Mouse (Mus musculus): Measurements from ENCODE around the gene Irf4. TPM values are rescaled to one million over a fixed set of nuclear protein-coding genes. Genes with fewer than 3 reads are reported as not detected.

The Irf4 gene
- 0.06 and 0.12 TPM in 2 replicates for polyA plus RNA-seq (2015; fragmentation: Nextera tagmentation; extraction: Ambion mirVana)

DNA sequence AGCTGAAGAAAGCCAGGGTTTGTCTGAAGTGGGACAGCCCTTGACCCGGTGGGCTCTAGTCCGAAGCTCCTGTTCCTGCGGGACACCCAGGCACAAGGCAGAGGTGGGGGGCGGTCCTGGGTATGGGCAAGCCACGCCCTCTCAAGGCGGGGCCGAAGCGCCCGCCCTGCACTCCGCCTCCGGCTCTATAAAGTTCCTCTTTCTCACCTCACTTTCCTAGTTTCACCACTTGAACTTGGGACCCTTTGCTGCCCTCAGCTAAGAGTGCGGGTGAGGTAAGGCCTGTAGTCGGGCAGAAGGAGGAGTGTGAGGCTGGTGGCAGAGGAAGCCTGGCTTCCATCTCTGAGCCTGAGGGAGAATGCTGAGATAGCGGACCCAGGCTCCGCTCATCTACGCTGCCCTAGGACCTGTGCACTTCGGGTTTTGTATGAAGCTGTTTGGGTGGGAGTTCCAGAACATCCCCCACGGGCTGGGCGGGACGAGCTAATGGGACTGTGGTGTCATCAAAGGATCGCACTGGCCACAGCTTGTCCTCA, at the start of gene Irf4:
Gene Irf4, plus strand, starts transcription at position 206 of the 536 bp plus-strand sequence.
- Histone ChIP-seq H3K36me3 (ENCODE audit: control insufficient read depth, insufficient read depth, low read length) (no peaks in the 10 kb centered on the region), H3K9me3 (replicated peaks; ENCODE audit: control insufficient read depth, low read length) (no peaks in the 10 kb centered on the region), H3K27ac (ENCODE audit: low read length) (no peak within 1 kb of the TSS), H3K4me2 (ENCODE audit: low read depth, low read length) (peak within 1 kb of the TSS; percentile 77), H3K4me1 (ENCODE audit: control insufficient read depth, insufficient read depth, low read length) (peaks cover 4% of the 10 kb centered on the region; the same call in 1 of the 2 replicates), H3K27me3 (ENCODE audit: control insufficient read depth, insufficient read depth, low read length) (peaks cover 39% of the 10 kb centered on the region), H3K4me3 (replicated peaks; ENCODE audit: low read length) (peak within 1 kb of the TSS; percentile 47), H3K9ac (ENCODE audit: low read length) (no peak within 1 kb of the TSS)
- ATAC-seq (ENCODE audit: insufficient read depth, low FRiP score), result peak; percentile 88
- WGBS, result 1% methylated on average over 21 of the region's 21 CpGs

DNA sequence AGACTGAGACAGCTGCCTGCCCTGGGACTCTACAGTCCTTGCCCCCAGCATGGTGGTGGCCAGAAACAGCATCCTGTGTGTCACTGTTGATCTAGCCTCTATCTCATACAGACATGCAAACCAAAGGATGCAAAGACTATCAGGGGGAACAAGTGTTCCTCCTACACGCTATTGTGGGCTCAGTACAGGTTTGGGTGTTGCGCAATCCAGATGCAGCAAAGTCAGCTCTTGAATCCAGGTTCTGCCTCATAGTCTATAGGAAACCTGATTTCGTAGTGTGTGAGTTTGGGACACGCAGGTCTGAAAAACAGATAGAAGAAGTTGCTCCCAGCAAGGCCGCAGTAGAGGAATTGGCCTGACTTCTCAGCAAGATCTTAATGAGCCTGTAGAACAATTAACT, 46.3 kb upstream of the Irf4 start:
- no peak overlapping the region for H3K9ac ChIP-seq (ENCODE audit: low read length)
- no peak overlapping the region for H3K27ac ChIP-seq (ENCODE audit: low read length)
- no peaks in the 10 kb centered on the region for H3K27me3 ChIP-seq (ENCODE audit: control insufficient read depth, insufficient read depth, low read length)
- H3K9me3 ChIP-seq (replicated peaks; ENCODE audit: control insufficient read depth, low read length), result no peaks in the 10 kb centered on the region
- no peak overlapping the region for H3K4me2 ChIP-seq (ENCODE audit: low read depth, low read length)
- no peak for ATAC-seq (ENCODE audit: insufficient read depth, low FRiP score)
- no peaks in the 10 kb centered on the region for H3K4me1 ChIP-seq (ENCODE audit: control insufficient read depth, insufficient read depth, low read length)
- no peak overlapping the region for H3K4me3 ChIP-seq (replicated peaks; ENCODE audit: low read length)
- 94% methylated on average over 5 of the region's 5 CpGs for WGBS
- H3K36me3 ChIP-seq (ENCODE audit: control insufficient read depth, insufficient read depth, low read length), result no peaks in the 10 kb centered on the region

- no peak for ATAC-seq (ENCODE audit: insufficient read depth, low FRiP score)
- WGBS, result 80% methylated on average over 8 of the region's 8 CpGs
- no peaks in the 10 kb centered on the region for H3K27me3 ChIP-seq (ENCODE audit: control insufficient read depth, insufficient read depth, low read length)
Observed at GRCm38 (mm10) chr13:30704246-30705095, 44.6 kb upstream of the Irf4 start.

DNA sequence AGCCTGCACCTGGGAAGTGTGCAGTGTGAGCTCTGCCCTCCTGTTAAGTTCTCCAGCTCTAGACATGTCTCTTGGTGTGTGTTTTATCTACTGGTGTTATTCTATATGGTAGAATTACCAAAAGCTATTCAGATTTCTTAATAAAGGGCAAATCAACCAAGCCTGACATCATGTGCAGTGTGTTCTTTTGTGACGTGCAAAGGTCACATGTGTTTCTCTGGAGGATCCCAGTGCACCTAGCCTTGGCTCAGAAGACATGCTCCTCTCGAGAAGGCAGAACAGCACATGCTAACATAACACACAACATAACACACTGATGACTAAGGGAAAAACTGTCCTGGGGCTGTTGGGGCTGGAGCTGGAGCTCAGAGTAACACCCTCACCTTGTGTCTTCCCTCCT, 38.0 kb upstream of the Irf4 start:
- Histone ChIP-seq H3K9me3 (replicated peaks; ENCODE audit: control insufficient read depth, low read length) (no peaks in the 10 kb centered on the region), H3K9ac (ENCODE audit: low read length) (no peak overlapping the region), H3K27ac (ENCODE audit: low read length) (no peak overlapping the region), H3K36me3 (ENCODE audit: control insufficient read depth, insufficient read depth, low read length) (no peaks in the 10 kb centered on the region), H3K4me3 (replicated peaks; ENCODE audit: low read length) (no peak overlapping the region), H3K4me1 (ENCODE audit: control insufficient read depth, insufficient read depth, low read length) (no peaks in the 10 kb centered on the region), H3K27me3 (ENCODE audit: control insufficient read depth, insufficient read depth, low read length) (no peaks in the 10 kb centered on the region), H3K4me2 (ENCODE audit: low read depth, low read length) (no peak overlapping the region)
- ATAC-seq (ENCODE audit: insufficient read depth, low FRiP score), result no peak
- WGBS, result 82% methylated on average over 2 of the region's 2 CpGs

More at GRCm38 (mm10) chr13:30704246-30705095, 44.6 kb upstream of the Irf4 start:
- H3K9ac ChIP-seq (ENCODE audit: low read length), result no peak overlapping the region
- H3K9me3 ChIP-seq (replicated peaks; ENCODE audit: control insufficient read depth, low read length), result no peaks in the 10 kb centered on the region
- no peaks in the 10 kb centered on the region for H3K36me3 ChIP-seq (ENCODE audit: control insufficient read depth, insufficient read depth, low read length)
- no peak overlapping the region for H3K4me3 ChIP-seq (replicated peaks; ENCODE audit: low read length)
- no peak overlapping the region for H3K27ac ChIP-seq (ENCODE audit: low read length)
- H3K4me1 ChIP-seq (ENCODE audit: control insufficient read depth, insufficient read depth, low read length), result no peaks in the 10 kb centered on the region
- no peak overlapping the region for H3K4me2 ChIP-seq (ENCODE audit: low read depth, low read length)

DNA sequence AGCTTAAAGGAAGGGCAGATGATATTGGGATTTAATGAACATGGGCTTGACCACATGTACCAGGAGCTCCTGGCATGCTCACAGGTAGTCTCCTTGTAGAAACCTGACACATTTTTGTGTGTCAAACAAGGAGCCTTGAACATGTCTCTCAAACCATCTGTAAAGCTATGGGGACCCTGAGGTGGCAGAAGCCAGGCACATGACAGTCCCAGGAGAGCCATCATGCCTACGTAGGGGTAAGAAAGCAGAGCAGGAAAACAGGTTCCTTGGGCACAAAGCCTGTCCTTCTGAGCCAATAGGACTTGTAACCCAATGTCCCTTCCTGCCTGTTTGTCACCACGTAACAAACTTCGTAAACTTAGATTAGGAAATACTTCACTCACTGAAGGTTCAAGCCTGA, 37.3 kb upstream of the Irf4 start:
- Histone ChIP-seq H3K9me3 (replicated peaks; ENCODE audit: control insufficient read depth, low read length) (no peaks in the 10 kb centered on the region), H3K9ac (ENCODE audit: low read length) (no peak overlapping the region), H3K4me2 (ENCODE audit: low read depth, low read length) (no peak overlapping the region), H3K27me3 (ENCODE audit: control insufficient read depth, insufficient read depth, low read length) (no peaks in the 10 kb centered on the region), H3K4me1 (ENCODE audit: control insufficient read depth, insufficient read depth, low read length) (no peaks in the 10 kb centered on the region), H3K4me3 (replicated peaks; ENCODE audit: low read length) (no peak overlapping the region), H3K36me3 (ENCODE audit: control insufficient read depth, insufficient read depth, low read length) (no peaks in the 10 kb centered on the region), H3K27ac (ENCODE audit: low read length) (no peak overlapping the region)
- WGBS, result 92% methylated on average over 3 of the region's 3 CpGs
- no peak for ATAC-seq (ENCODE audit: insufficient read depth, low FRiP score)

GRCm38 (mm10) chr13:30712280-30712679, 36.7 kb upstream of the Irf4 start:
- ATAC-seq (ENCODE audit: insufficient read depth, low FRiP score), result 0 out of 2 replicates have a peak, but pooled peaks have one; percentile 29
- Histone ChIP-seq H3K9me3 (replicated peaks; ENCODE audit: control insufficient read depth, low read length) (no peaks in the 10 kb centered on the region), H3K27ac (ENCODE audit: low read length) (no peak overlapping the region), H3K27me3 (ENCODE audit: control insufficient read depth, insufficient read depth, low read length) (no peaks in the 10 kb centered on the region), H3K4me2 (ENCODE audit: low read depth, low read length) (no peak overlapping the region), H3K9ac (ENCODE audit: low read length) (no peak overlapping the region), H3K4me1 (ENCODE audit: control insufficient read depth, insufficient read depth, low read length) (no peaks in the 10 kb centered on the region), H3K4me3 (replicated peaks; ENCODE audit: low read length) (no peak overlapping the region), H3K36me3 (ENCODE audit: control insufficient read depth, insufficient read depth, low read length) (no peaks in the 10 kb centered on the region)
- 68% methylated on average over 6 of the region's 6 CpGs for WGBS

DNA sequence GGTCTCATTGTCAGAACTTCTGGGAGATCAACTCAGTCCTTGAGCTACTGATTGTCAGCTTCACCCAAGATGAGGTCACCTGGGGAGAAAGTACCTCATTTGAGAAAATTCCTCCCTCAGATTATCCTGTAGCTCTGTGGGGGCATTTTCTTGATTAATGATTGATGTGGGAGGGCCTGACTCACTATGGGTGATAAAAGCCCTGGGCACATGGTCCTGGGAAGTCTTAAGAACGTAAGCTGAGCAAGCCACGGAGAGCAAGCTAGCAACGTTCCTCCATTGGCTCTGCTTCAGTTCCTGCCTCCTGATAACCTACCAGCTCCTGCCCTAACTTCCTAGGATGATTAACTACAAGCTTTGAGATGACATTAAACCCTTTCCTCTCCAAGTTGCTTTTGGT, 35.4 kb upstream of the Irf4 start:
- H3K9ac ChIP-seq (ENCODE audit: low read length), result no peak overlapping the region
- H3K4me3 ChIP-seq (replicated peaks; ENCODE audit: low read length), result no peak overlapping the region
- no peaks in the 10 kb centered on the region for H3K9me3 ChIP-seq (replicated peaks; ENCODE audit: control insufficient read depth, low read length)
- H3K4me2 ChIP-seq (ENCODE audit: low read depth, low read length), result no peak overlapping the region
- no peaks in the 10 kb centered on the region for H3K36me3 ChIP-seq (ENCODE audit: control insufficient read depth, insufficient read depth, low read length)
- no peak overlapping the region for H3K27ac ChIP-seq (ENCODE audit: low read length)
- H3K4me1 ChIP-seq (ENCODE audit: control insufficient read depth, insufficient read depth, low read length), result no peaks in the 10 kb centered on the region
- ATAC-seq (ENCODE audit: insufficient read depth, low FRiP score), result no peak
- 52% methylated on average over 3 of the region's 3 CpGs for WGBS
- no peaks in the 10 kb centered on the region for H3K27me3 ChIP-seq (ENCODE audit: control insufficient read depth, insufficient read depth, low read length)

DNA sequence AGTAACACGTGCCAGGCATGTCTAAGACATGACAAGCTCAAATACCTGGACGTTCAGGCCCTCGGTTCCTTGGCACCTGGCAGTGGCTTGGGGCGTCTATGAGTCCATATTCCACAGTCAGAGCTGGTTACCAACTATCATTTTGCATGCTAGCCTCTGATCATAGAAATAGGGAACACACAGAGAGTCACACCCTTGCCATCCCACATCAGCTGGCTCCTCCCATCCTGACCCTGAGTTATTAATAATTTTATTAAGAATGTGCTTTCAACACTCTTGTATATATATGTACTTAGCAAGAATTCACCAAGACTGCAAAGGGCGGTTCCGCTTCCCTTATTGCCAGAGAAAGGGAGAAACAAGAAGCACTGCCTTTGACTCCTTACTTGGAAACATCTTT, 34.5 kb upstream of the Irf4 start:
- no peak overlapping the region for H3K4me3 ChIP-seq (replicated peaks; ENCODE audit: low read length)
- WGBS, result 72% methylated on average over 6 of the region's 6 CpGs
- H3K27me3 ChIP-seq (ENCODE audit: control insufficient read depth, insufficient read depth, low read length), result no peaks in the 10 kb centered on the region
- H3K4me2 ChIP-seq (ENCODE audit: low read depth, low read length), result no peak overlapping the region
- H3K9me3 ChIP-seq (replicated peaks; ENCODE audit: control insufficient read depth, low read length), result no peaks in the 10 kb centered on the region
- H3K9ac ChIP-seq (ENCODE audit: low read length), result no peak overlapping the region
- ATAC-seq (ENCODE audit: insufficient read depth, low FRiP score), result no peak
- H3K27ac ChIP-seq (ENCODE audit: low read length), result no peak overlapping the region
- no peaks in the 10 kb centered on the region for H3K4me1 ChIP-seq (ENCODE audit: control insufficient read depth, insufficient read depth, low read length)
- H3K36me3 ChIP-seq (ENCODE audit: control insufficient read depth, insufficient read depth, low read length), result no peaks in the 10 kb centered on the region

DNA sequence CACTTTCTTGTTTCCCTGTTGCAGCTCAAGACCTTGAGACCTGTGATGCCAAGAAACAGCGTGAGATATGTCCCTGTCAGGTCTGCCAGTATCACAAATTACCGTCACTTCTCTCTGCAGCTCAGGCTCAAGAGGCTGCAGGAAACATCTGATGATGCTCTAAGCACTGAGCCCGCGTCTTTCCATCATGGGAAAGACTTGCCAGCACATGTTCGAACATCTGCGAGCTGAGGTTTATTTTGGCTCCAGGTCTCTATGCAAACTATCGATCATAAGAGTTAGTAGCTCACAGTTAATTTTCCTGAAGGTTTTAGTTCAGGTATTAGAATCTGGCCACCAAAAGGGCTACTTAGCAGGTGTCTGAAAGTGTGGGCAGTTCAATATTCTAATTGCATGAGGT, 34.0 kb upstream of the Irf4 start:
- Histone ChIP-seq H3K9me3 (replicated peaks; ENCODE audit: control insufficient read depth, low read length) (no peaks in the 10 kb centered on the region), H3K9ac (ENCODE audit: low read length) (no peak overlapping the region), H3K4me3 (replicated peaks; ENCODE audit: low read length) (no peak overlapping the region), H3K4me2 (ENCODE audit: low read depth, low read length) (no peak overlapping the region), H3K27ac (ENCODE audit: low read length) (no peak overlapping the region), H3K27me3 (ENCODE audit: control insufficient read depth, insufficient read depth, low read length) (no peaks in the 10 kb centered on the region), H3K36me3 (ENCODE audit: control insufficient read depth, insufficient read depth, low read length) (no peaks in the 10 kb centered on the region), H3K4me1 (ENCODE audit: control insufficient read depth, insufficient read depth, low read length) (no peaks in the 10 kb centered on the region)
- 80% methylated on average over 7 of the region's 7 CpGs for WGBS
- no peak for ATAC-seq (ENCODE audit: insufficient read depth, low FRiP score)
